Mouse (Mus musculus): ENCODE results near the gene Zfp688. TPM values are rescaled to one million over a fixed set of nuclear protein-coding genes. Genes with fewer than 3 reads are reported as not detected.
"Not testable (repeated sequence)": the region's sequence is repeated elsewhere in the genome, so short reads cannot be mapped to it uniquely, and the experiment has no call there.

The Zfp688 gene
- polyA plus RNA-seq, 1 experiment from 2014 or later = 26.3 TPM

DNA sequence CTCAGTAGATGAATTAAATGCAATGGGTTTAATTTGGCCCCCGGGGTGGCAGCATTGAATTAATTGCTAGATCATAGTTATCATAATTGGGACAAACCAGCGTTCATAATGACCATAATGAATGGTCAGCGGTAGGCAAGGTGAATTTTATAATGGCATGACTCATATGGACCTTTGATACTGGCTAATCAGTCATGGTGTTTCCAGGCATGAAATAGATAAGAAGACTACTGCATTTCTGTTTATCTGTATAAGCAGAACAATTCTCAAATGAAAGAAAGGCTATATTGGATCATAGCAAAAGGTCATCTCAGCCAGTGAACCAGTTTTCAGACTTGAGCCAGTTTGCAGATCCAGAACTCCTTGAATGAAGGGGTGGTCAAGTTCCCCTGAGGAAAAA lies 21.5 kb downstream of the Zfp688 start:
- ATAC-seq (ENCODE audit: insufficient number of reproducible peaks, insufficient read depth, low FRiP score, low read depth) = no peak
- H3K27ac ChIP-seq (ENCODE audit: low read length) = no peak overlapping the region
- no peaks in the 10 kb centered on the region for H3K36me3 ChIP-seq (ENCODE audit: control insufficient read depth, insufficient read depth, low read length)
- H3K9me3 ChIP-seq (ENCODE audit: control insufficient read depth, low read depth, low read length) = no peaks in the 10 kb centered on the region
- H3K4me2 ChIP-seq (replicated peaks; ENCODE audit: low read depth, low read length) = no peak overlapping the region
- H3K9ac ChIP-seq (replicated peaks; ENCODE audit: low read depth, low read length) = no peak overlapping the region
- H3K4me3 ChIP-seq (ENCODE audit: low read depth, low read length) = no peak overlapping the region
- H3K27me3 ChIP-seq (ENCODE audit: control insufficient read depth, insufficient read depth, low read length) = no peaks in the 10 kb centered on the region
- WGBS = 65% methylated on average over 3 of the region's 3 CpGs
- no peaks in the 10 kb centered on the region for H3K4me1 ChIP-seq (ENCODE audit: control insufficient read depth, insufficient read depth, low read length)

DNA sequence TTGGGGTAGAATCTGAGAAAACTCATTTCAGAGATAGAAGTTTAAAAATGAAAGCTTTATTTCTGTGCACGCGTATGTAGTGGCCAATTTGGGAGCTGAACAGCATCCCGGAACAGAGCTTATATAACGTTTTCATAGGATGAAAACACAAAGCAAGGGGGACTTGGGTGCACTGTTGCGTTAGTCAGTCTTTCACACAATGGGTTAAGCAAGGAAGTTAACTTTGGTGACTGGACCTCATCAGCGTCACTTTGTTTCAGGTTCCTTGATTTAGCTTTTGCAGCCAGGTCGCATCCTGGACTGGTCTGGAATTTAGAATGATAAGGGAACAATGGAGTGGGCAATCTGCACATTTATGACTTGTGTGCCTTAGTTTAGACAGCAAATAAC lies 27.9 kb downstream of the Zfp688 start:
- Histone ChIP-seq H3K27me3 (ENCODE audit: control insufficient read depth, insufficient read depth, low read length) (no peaks in the 10 kb centered on the region), H3K4me1 (ENCODE audit: control insufficient read depth, insufficient read depth, low read length) (peaks cover 5% of the 10 kb centered on the region; the same call in 1 of the 2 replicates), H3K4me3 (ENCODE audit: low read depth, low read length) (peak overlapping the region; percentile 57), H3K9me3 (ENCODE audit: control insufficient read depth, low read depth, low read length) (no peaks in the 10 kb centered on the region), H3K9ac (replicated peaks; ENCODE audit: low read depth, low read length) (no peak overlapping the region), H3K4me2 (replicated peaks; ENCODE audit: low read depth, low read length) (peak overlapping the region; percentile 48), H3K27ac (ENCODE audit: low read length) (peak overlapping the region; percentile 59; the same call in 1 of the 2 replicates), H3K36me3 (ENCODE audit: control insufficient read depth, insufficient read depth, low read length) (0 out of 2 replicates have a peak, but pooled peaks cover 6% of the 10 kb centered on the region)
- 12% methylated on average over 7 of the region's 7 CpGs for WGBS
- no peak for ATAC-seq (ENCODE audit: insufficient number of reproducible peaks, insufficient read depth, low FRiP score, low read depth)

DNA sequence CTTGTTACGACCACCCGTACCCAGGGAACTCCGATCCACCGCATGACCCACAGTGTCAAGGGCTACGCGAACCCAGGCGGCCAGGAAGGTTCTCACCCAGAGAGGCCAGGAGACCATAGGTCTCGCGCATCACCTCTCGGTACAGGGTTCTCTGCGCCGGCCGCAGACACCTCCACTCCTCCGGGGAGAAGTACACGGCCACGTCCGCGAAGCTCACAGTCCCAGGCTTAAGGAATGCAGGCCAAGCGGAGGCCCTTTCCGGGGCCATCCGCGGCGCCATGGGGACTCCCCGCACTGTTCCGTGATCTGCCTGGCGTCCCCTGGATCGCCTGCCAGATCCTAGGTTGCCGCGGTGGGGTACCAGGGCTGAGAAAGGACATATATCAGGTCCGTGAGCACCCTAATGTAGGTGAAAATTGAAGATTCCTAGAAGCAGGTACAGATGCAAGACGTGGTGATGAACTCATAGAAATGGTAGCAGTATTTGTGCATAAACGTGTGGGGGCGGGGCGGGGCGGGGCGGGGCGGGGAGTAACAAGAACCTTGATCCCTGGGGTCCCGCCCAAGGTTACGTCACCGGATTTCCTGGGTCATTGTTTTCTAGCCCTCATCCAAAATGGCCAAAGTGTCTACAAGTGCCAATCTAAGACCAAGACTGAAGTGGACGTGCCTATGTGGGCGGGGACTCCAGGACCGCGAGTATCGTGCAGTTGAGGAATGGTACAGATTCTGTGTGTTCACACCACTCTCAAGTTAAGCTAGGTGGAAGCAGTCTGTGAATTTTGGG lies 28.5 kb downstream of the Zfp688 start, which contains the start of gene E430018J23Rik:
TSS of gene E430018J23Rik (minus strand) at position 473 of the 787 bp plus-strand sequence.
- peak; percentile 96 for ATAC-seq (ENCODE audit: insufficient number of reproducible peaks, insufficient read depth, low FRiP score, low read depth)
- Histone ChIP-seq H3K4me3 (ENCODE audit: low read depth, low read length) (peak within 1 kb of the TSS; percentile 57), H3K9me3 (ENCODE audit: control insufficient read depth, low read depth, low read length) (no peaks in the 10 kb centered on the region), H3K27me3 (ENCODE audit: control insufficient read depth, insufficient read depth, low read length) (no peaks in the 10 kb centered on the region), H3K4me1 (ENCODE audit: control insufficient read depth, insufficient read depth, low read length) (peaks cover 5% of the 10 kb centered on the region; the same call in 1 of the 2 replicates), H3K4me2 (replicated peaks; ENCODE audit: low read depth, low read length) (peak within 1 kb of the TSS; percentile 48), H3K36me3 (ENCODE audit: control insufficient read depth, insufficient read depth, low read length) (0 out of 2 replicates have a peak, but pooled peaks cover 6% of the 10 kb centered on the region), H3K27ac (ENCODE audit: low read length) (peak within 1 kb of the TSS; percentile 76), H3K9ac (replicated peaks; ENCODE audit: low read depth, low read length) (peak within 1 kb of the TSS; percentile 65)
- under 1% methylated on average over 45 of the region's 45 CpGs for WGBS

DNA sequence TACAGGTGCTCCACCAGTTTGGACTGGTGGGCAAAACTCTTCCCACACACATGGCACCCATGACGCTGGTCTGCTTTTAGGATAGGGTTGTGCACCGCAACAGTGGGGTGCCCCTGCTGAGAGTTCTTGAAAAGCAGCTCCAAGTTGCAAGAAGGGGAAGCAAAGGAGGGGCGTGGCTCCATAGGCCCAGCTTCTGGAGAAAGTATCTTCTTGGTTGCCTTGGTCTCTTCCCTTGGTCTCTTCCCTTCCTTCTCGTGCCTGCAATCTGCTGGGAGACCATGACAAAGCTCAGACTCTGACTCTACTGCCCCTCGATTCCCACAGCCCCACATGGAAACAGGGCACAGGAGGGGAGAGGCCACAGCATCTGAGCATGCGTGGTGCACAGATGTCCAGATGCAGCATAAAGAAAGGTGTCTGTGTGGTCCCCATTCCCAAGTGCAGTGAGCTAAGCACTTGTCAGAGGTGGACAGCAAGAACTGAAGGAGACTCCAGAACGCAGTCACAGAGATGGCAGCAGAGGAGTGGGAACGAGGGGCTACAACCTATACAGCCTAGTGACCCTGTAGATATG lies 29.5 kb downstream of the Zfp688 start:
- 0 out of 2 replicates have a peak, but pooled peaks cover 6% of the 10 kb centered on the region for H3K36me3 ChIP-seq (ENCODE audit: control insufficient read depth, insufficient read depth, low read length)
- H3K9ac ChIP-seq (replicated peaks; ENCODE audit: low read depth, low read length) = 0 out of 2 replicates have a peak overlapping the region, but pooled peaks have one; percentile 65
- H3K27ac ChIP-seq (ENCODE audit: low read length) = no peak overlapping the region
- no peak for ATAC-seq (ENCODE audit: insufficient number of reproducible peaks, insufficient read depth, low FRiP score, low read depth)
- H3K27me3 ChIP-seq (ENCODE audit: control insufficient read depth, insufficient read depth, low read length) = no peaks in the 10 kb centered on the region
- WGBS = 83% methylated on average over 8 of the region's 8 CpGs
- H3K9me3 ChIP-seq (ENCODE audit: control insufficient read depth, low read depth, low read length) = no peaks in the 10 kb centered on the region
- peak overlapping the region; percentile 57 for H3K4me3 ChIP-seq (ENCODE audit: low read depth, low read length)
- H3K4me1 ChIP-seq (ENCODE audit: control insufficient read depth, insufficient read depth, low read length) = peaks cover 5% of the 10 kb centered on the region; the same call in 1 of the 2 replicates
- H3K4me2 ChIP-seq (replicated peaks; ENCODE audit: low read depth, low read length) = peak overlapping the region; percentile 48

DNA sequence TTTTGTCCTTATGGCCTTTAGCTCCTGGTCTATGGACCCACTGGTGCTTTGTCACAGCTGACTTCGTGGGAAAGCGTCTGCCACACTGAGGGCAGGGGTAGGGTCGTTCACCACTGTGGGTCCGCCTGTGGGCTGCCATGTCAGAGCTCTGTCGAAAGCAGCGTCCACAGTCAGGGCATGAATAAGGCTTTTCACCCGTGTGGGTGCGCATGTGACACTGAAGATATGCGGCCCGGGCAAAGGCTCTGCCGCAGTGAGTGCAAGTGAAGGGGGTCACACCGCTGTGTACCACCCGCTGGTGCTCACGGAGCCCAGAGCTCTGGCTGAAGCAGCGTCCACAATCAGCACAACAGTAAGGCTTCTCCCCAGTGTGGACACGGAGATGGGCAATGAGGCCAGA lies 30.3 kb downstream of the Zfp688 start:
- Histone ChIP-seq H3K9me3 (ENCODE audit: control insufficient read depth, low read depth, low read length) (no peaks in the 10 kb centered on the region), H3K4me1 (ENCODE audit: control insufficient read depth, insufficient read depth, low read length) (peaks cover 5% of the 10 kb centered on the region; the same call in 1 of the 2 replicates), H3K27me3 (ENCODE audit: control insufficient read depth, insufficient read depth, low read length) (no peaks in the 10 kb centered on the region), H3K4me2 (replicated peaks; ENCODE audit: low read depth, low read length) (no peak overlapping the region), H3K9ac (replicated peaks; ENCODE audit: low read depth, low read length) (no peak overlapping the region), H3K27ac (ENCODE audit: low read length) (no peak overlapping the region), H3K4me3 (ENCODE audit: low read depth, low read length) (no peak overlapping the region), H3K36me3 (ENCODE audit: control insufficient read depth, insufficient read depth, low read length) (0 out of 2 replicates have a peak, but pooled peaks cover 6% of the 10 kb centered on the region)
- 95% methylated on average over 16 of the region's 16 CpGs for WGBS
- ATAC-seq (ENCODE audit: insufficient number of reproducible peaks, insufficient read depth, low FRiP score, low read depth) = no peak

DNA sequence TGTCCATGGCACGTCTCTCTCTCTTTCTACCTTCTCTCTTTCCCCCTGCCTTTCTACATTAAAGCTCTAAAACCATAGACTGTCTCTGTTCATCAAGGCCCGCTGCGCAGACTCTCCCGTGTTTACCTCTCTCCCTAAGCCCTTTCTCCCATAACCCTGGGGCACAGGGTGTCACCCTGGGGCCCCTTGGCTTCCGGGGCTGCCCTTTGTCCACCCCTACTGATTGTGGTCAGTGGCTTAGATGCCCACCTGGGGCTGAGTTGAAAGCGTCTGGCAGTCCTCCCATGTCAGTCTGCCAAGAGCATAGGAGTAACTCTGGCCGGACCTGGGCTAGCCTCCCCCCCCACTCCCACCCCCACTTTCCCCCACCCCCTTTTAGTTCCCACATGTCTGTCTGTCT lies 31.6 kb downstream of the Zfp688 start:
- 0 out of 2 replicates have a peak, but pooled peaks cover 6% of the 10 kb centered on the region for H3K36me3 ChIP-seq (ENCODE audit: control insufficient read depth, insufficient read depth, low read length)
- H3K27me3 ChIP-seq (ENCODE audit: control insufficient read depth, insufficient read depth, low read length) = no peaks in the 10 kb centered on the region
- 79% methylated on average over 7 of the region's 7 CpGs for WGBS
- no peak for ATAC-seq (ENCODE audit: insufficient number of reproducible peaks, insufficient read depth, low FRiP score, low read depth)
- no peaks in the 10 kb centered on the region for H3K9me3 ChIP-seq (ENCODE audit: control insufficient read depth, low read depth, low read length)
- H3K4me1 ChIP-seq (ENCODE audit: control insufficient read depth, insufficient read depth, low read length) = peaks cover 5% of the 10 kb centered on the region; the same call in 1 of the 2 replicates
- no peak overlapping the region for H3K9ac ChIP-seq (replicated peaks; ENCODE audit: low read depth, low read length)
- H3K27ac ChIP-seq (ENCODE audit: low read length) = no peak overlapping the region
- no peak overlapping the region for H3K4me3 ChIP-seq (ENCODE audit: low read depth, low read length)
- H3K4me2 ChIP-seq (replicated peaks; ENCODE audit: low read depth, low read length) = no peak overlapping the region

DNA sequence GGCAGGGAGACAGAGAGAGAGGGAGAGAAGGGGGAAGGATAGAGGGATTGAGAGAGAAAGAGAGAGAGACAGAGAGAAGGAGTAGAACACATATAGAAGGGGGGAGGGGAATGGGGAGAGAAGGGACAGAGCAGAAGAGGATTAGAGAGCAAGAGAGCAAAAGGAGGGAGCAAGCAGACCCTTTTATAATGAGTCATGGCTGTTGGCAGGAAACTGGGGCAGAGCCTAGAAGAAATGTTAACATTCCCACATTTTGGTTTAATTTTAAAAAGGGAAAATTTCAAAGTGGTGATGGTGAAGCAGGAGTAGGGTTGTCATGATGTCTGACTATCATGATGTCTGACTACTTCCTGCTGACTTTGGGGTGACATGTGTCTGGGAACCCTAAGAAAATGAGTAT lies 33.7 kb downstream of the Zfp688 start:
- H3K36me3 ChIP-seq (ENCODE audit: control insufficient read depth, insufficient read depth, low read length); H3K9ac ChIP-seq (replicated peaks; ENCODE audit: low read depth, low read length); H3K4me1 ChIP-seq (ENCODE audit: control insufficient read depth, insufficient read depth, low read length); H3K27me3 ChIP-seq (ENCODE audit: control insufficient read depth, insufficient read depth, low read length); H3K4me3 ChIP-seq (ENCODE audit: low read depth, low read length); H3K27ac ChIP-seq (ENCODE audit: low read length); H3K9me3 ChIP-seq (ENCODE audit: control insufficient read depth, low read depth, low read length); ATAC-seq (ENCODE audit: insufficient number of reproducible peaks, insufficient read depth, low FRiP score, low read depth); H3K4me2 ChIP-seq (replicated peaks; ENCODE audit: low read depth, low read length): not testable (repeated sequence)

DNA sequence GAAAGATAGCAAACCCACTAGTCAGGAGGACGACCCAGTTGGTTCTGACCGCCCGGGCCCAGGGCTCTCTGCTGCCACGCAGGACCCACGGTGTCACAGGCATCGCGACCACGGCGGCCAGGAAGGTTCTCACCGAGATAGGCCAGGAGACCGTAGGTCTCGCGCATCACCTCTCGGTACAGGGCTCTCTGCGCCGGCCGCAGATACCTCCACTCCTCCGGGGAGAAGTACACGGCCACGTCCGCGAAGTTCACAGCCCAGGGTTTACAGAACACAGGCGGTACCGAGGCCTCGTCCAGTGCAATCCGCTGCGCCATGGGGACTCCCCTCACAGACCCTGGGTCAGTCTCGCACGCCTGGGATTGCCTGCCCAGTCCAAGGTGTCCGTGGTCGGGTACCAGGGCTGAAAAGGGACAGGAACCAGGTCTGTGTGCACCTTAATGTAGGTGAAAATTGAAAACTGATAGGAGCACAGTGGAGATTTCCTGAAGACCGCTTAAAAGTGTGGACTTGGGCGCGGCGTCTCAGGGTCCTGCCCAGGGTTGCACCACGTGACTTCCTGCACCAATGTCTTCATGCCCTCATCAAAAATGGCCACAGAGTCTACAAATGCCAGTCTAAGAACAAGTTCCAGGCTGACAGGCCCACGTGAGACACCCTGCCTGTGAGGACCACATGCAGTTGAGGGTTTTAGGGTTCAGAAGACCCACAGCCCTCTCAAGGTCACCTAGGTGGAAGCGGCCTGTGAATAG lies 35.1 kb downstream of the Zfp688 start, which contains the start of gene 9130019O22Rik:
TSS of gene 9130019O22Rik (minus strand) at position 526 of the 752 bp plus-strand sequence.
- Histone ChIP-seq H3K4me1 (ENCODE audit: control insufficient read depth, insufficient read depth, low read length) (no peaks in the 10 kb centered on the region), H3K27ac (ENCODE audit: low read length) (peak within 1 kb of the TSS; percentile 33; the same call in 1 of the 2 replicates), H3K4me2 (replicated peaks; ENCODE audit: low read depth, low read length) (peak within 1 kb of the TSS; percentile 62), H3K4me3 (ENCODE audit: low read depth, low read length) (peak within 1 kb of the TSS; percentile 46), H3K36me3 (ENCODE audit: control insufficient read depth, insufficient read depth, low read length) (0 out of 2 replicates have a peak, but pooled peaks cover 5% of the 10 kb centered on the region), H3K27me3 (ENCODE audit: control insufficient read depth, insufficient read depth, low read length) (no peaks in the 10 kb centered on the region), H3K9ac (replicated peaks; ENCODE audit: low read depth, low read length) (peak within 1 kb of the TSS; percentile 50), H3K9me3 (ENCODE audit: control insufficient read depth, low read depth, low read length) (no peaks in the 10 kb centered on the region)
- peak; percentile 89 for ATAC-seq (ENCODE audit: insufficient number of reproducible peaks, insufficient read depth, low FRiP score, low read depth)
- 10% methylated on average over 38 of the region's 38 CpGs for WGBS
